Mouse (Mus musculus) heart, postnatal 0 days (tissue): ENCODE data around the gene Gm5134. TPM values are rescaled to one million over a fixed set of nuclear protein-coding genes. Genes with fewer than 3 reads are reported as not detected.

ENCODE experiments used
- ATAC-seq: fragments of 200-750 bp; cut with Nextera tagmentation; 2 replicates; pipeline ENCODE4 v1.8.0; 2017; ENCODE audit warnings: low read depth, moderate number of reproducible peaks, moderate library complexity; ENCODE audit not compliant: insufficient read depth
- DNase-seq: peaks from one replicate; pipeline ENCODE4 v3.0.0-alpha.2; 2016; ENCODE audit warnings: low spot score
- H3K27ac ChIP-seq: fragments of 300-500 bp; sonication (generic); 2 replicates; pipeline ENCODE4 v1.5.1; 2014; ENCODE audit warnings: low read depth, mild to moderate bottlenecking
- H3K27me3 ChIP-seq: fragments of 300-500 bp; sonication (generic); 2 replicates; pipeline ENCODE4 v1.6.1; 2014; ENCODE audit warnings: low read length, mixed read lengths; ENCODE audit not compliant: control insufficient read depth, insufficient read depth
- H3K36me3 ChIP-seq: fragments of 300-500 bp; sonication (generic); replicated peaks from 2 replicates; pipeline ENCODE4 v1.6.1; 2014; ENCODE audit warnings: low read length, mixed read lengths; ENCODE audit not compliant: control insufficient read depth, insufficient read depth
- H3K4me1 ChIP-seq: fragments of 300-500 bp; sonication (generic); 2 replicates; pipeline ENCODE4 v1.6.1; 2014; ENCODE audit warnings: antibody characterized with exemption; ENCODE audit not compliant: control insufficient read depth, insufficient read depth
- H3K4me2 ChIP-seq: fragments of 300-500 bp; sonication (generic); 2 replicates; pipeline ENCODE4 v1.6.1; 2014; ENCODE audit warnings: low read depth, mild to moderate bottlenecking, low read length, moderate library complexity
- H3K4me3 ChIP-seq: fragments of 300-500 bp; sonication (generic); 2 replicates; pipeline ENCODE4 v1.5.1; 2014; ENCODE audit warnings: low read depth, low read length
- H3K9ac ChIP-seq: fragments of 300-500 bp; sonication (generic); replicated peaks from 2 replicates; pipeline ENCODE4 v1.6.1; 2014; ENCODE audit warnings: low read depth, low read length, mixed read lengths
- H3K9me3 ChIP-seq: fragments of 300-500 bp; sonication (generic); replicated peaks from 2 replicates; pipeline ENCODE4 v1.6.1; 2016; ENCODE audit warnings: low read length; ENCODE audit not compliant: control insufficient read depth
- CTCF ChIP-seq: IDR thresholded peaks from 2 replicates; pipeline ENCODE4 v1.5.1; 2016; ENCODE audit warnings: antibody characterized with exemption, control low read depth, low read depth
- EP300 ChIP-seq: IDR thresholded peaks from 2 replicates; pipeline ENCODE4 v1.6.1; 2016; ENCODE audit warnings: antibody characterized with exemption, low read depth
- WGBS: fragments of 180-500 bp; shearing (Covaris S2); extraction: QIAGEN DNeasy Blood & Tissue Kit; methylation state at CpG from one replicate; pipeline ENCODE4 v1.1.7; 2014; 5-methylcytosine and 5-hydroxymethylcytosine counted together
- polyA plus RNA-seq: library from polyadenylated mRNA; unstranded; fragments of >200 nt; fragmentation: Nextera tagmentation; extraction: Ambion mirVana; gene quantifications from 2 replicates; pipeline ENCODE4 v1.2.1, GENCODE M21; 2015
- total RNA-seq: library from RNA; depleted of rRNA; stranded (reverse); fragments of >200 nt; gene quantifications from 2 replicates; pipeline ENCODE4 v1.2.3, GENCODE M21; 2014; ENCODE audit warnings: low replicate concordance

The Gm5134 gene
- total and polyA plus RNA-seq, 2 experiments from 2014 or later, result not detected

DNA sequence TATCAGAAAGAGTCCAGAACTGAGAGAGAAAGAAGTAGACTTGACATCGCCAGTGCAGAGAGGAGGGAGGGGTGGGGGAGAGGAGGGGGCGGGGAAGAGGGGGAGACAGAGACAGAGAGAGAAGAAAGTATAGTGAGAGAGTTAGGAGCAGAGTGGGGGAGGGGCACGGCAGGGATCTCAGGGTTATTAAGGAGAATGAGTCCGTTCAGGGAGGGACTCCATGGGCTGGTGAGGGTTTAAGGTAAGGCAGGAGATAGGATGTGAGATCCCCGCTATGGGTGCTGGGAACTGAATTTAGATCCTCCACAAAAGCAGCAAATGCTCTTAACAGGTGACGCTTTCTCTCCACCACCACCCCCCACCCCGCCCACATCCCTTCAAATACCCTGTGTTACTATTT lies 46.8 kb downstream of the Gm5134 start:
- Histone ChIP-seq H3K27me3 (no peaks in the 10 kb centered on the region), H3K4me3 (no peak overlapping the region), H3K4me2 (no peak overlapping the region), H3K4me1 (peaks cover 10% of the 10 kb centered on the region; the same call in 1 of the 2 replicates), H3K36me3 (no peaks in the 10 kb centered on the region), H3K9ac (no peak overlapping the region), H3K9me3 (no peaks in the 10 kb centered on the region), H3K27ac (no peak overlapping the region)
- whole genome bisulfite sequencing, result 26% methylated on average over 7 of the region's 7 CpGs
- TF ChIP-seq EP300 (no peak), CTCF (no peak)
- DNase-seq, result no peak
- ATAC-seq, result no peak

DNA sequence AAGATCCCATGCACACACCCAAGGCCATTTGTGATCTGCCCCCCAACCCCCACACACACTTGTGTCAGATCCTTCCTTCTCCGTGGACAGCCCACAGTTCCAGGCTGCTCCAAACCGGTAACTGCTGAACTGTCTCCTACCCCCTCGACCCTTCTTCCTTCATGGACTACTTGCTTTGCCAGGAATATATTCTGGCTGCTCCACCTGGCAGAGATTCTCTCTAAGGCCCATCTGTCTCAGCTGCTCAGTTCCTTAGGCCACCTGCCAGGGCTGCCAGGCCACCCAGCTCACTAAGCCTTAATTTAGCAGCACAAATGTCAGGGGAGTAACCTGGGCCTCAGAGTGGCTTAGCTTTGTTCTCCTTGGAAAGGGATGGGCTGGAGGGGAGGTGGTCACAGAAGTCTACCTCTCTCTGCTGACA lies 47.8 kb downstream of the Gm5134 start:
- H3K27ac ChIP-seq, result no peak overlapping the region
- H3K9ac ChIP-seq, result no peak overlapping the region
- no peak for DNase-seq
- 17% methylated on average over 3 of the region's 3 CpGs for WGBS
- H3K27me3 ChIP-seq, result no peaks in the 10 kb centered on the region
- H3K36me3 ChIP-seq, result no peaks in the 10 kb centered on the region
- no peak for ATAC-seq
- peaks cover 10% of the 10 kb centered on the region; the same call in 1 of the 2 replicates for H3K4me1 ChIP-seq
- no peak overlapping the region for H3K4me3 ChIP-seq
- H3K4me2 ChIP-seq, result no peak overlapping the region
- no peaks in the 10 kb centered on the region for H3K9me3 ChIP-seq
- TF ChIP-seq EP300, result no peak
- TF ChIP-seq CTCF, result no peak

DNA sequence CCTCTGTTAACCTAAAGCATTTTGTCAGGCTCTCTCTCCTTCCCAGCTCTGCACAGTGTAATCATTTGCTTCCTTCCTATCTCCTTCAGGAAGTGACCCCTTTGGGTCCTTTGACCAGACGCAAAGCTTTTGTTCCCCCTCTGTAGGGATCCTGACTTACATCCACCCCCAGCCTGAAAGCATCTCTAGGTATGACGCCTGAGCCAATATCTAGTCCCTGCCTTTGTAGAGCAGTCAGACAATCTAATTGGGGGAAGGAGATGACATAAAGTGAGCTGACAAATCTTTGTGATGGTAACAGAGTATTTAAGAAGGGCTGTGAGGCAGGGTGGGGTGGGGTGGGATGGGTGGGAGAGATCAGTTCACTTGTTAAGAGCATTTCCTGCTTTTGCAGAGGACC lies 48.3 kb downstream of the Gm5134 start:
- H3K9me3 ChIP-seq, result no peaks in the 10 kb centered on the region
- H3K4me1 ChIP-seq, result peaks cover 10% of the 10 kb centered on the region; the same call in 1 of the 2 replicates
- ATAC-seq (no peak), DNase-seq (no peak)
- H3K27me3 ChIP-seq, result no peaks in the 10 kb centered on the region
- no peak overlapping the region for H3K4me2 ChIP-seq
- no peak overlapping the region for H3K4me3 ChIP-seq
- no peaks in the 10 kb centered on the region for H3K36me3 ChIP-seq
- WGBS, result 41% methylated on average over 2 of the region's 2 CpGs
- no peak for TF ChIP-seq EP300
- no peak for TF ChIP-seq CTCF
- H3K27ac ChIP-seq, result no peak overlapping the region
- no peak overlapping the region for H3K9ac ChIP-seq

DNA sequence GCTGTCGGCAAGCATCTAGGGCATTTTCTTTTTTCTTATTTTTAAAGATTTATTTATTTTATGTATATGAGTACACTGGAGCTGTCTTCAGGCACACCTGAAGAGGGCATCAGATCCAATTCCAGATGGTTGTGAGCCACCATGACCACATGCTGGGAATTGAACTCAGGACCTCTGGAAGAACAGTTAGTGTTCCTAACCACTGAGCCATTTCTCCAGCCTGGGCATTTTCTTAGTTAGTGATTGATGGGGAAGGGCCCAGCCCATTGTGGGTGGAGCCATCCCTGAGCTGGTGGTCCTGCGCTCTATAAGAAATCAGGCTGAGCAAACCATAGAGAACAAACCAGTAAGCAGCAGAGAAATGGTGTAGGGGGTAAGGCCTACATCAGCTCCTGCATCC lies 48.9 kb downstream of the Gm5134 start:
- Histone ChIP-seq H3K27ac (no peak overlapping the region), H3K4me1 (peaks cover 10% of the 10 kb centered on the region; the same call in 1 of the 2 replicates), H3K27me3 (no peaks in the 10 kb centered on the region), H3K4me2 (no peak overlapping the region), H3K9ac (no peak overlapping the region), H3K36me3 (no peaks in the 10 kb centered on the region), H3K4me3 (no peak overlapping the region), H3K9me3 (no peaks in the 10 kb centered on the region)
- no peak for TF ChIP-seq CTCF
- TF ChIP-seq EP300, result no peak
- no peak for ATAC-seq
- 85% methylated on average over 2 of the region's 2 CpGs for WGBS
- no peak for DNase-seq

DNA sequence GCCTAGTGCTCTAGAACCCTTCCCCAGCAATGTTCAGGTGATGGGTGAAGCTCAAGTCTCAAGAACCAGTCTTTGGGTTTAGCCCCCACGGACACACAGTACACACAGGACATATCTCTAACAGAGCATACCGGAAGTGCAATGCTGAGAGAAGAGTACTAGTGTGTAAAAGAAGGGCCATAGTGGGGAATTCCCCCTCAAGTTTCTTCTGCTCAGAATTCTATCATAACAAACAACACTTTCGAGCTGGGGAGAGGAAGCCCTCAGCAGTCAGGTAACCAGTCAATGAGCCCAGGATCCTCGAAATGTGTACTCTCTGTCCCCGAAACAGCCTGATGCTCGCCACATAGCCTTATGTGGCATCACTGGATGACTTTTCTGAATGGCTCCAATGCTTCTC lies 52.1 kb downstream of the Gm5134 start:
- no peak for DNase-seq
- Histone ChIP-seq H3K27ac (no peak overlapping the region), H3K36me3 (no peaks in the 10 kb centered on the region), H3K27me3 (no peaks in the 10 kb centered on the region), H3K4me1 (peaks cover 10% of the 10 kb centered on the region; the same call in 1 of the 2 replicates), H3K9ac (no peak overlapping the region), H3K4me3 (no peak overlapping the region), H3K9me3 (no peaks in the 10 kb centered on the region), H3K4me2 (no peak overlapping the region)
- WGBS, result 83% methylated on average over 6 of the region's 6 CpGs
- no peak for ATAC-seq
- TF ChIP-seq CTCF (no peak), EP300 (no peak)

DNA sequence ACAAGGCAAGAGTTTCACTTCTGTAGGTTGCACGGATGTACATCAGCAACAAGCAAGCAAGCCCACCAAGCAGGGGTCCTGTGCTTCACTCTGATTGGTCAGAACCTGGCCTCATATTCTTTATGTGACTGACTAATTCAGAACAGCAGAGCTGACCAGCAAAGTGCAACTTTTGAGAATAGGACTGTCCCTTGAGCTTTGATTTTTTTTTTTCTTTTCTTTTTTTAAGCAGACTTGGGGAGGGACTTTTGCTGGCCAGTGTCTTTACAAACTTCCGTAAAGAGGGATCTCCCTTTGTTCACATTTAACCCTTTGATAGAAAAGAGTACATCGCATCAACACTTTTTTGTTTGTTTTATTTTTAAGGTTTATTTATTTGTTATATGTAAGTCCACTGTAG lies 55.5 kb downstream of the Gm5134 start:
- TF ChIP-seq EP300, result no peak
- no peak for TF ChIP-seq CTCF
- 69% methylated on average over 3 of the region's 3 CpGs for WGBS
- Histone ChIP-seq H3K9ac (no peak overlapping the region), H3K27ac (no peak overlapping the region), H3K4me3 (no peak overlapping the region), H3K4me2 (no peak overlapping the region), H3K27me3 (no peaks in the 10 kb centered on the region), H3K9me3 (no peaks in the 10 kb centered on the region), H3K36me3 (no peaks in the 10 kb centered on the region), H3K4me1 (no peaks in the 10 kb centered on the region)
- ATAC-seq, result no peak
- no peak for DNase-seq
